Mouse (Mus musculus) erythroblast, embryonic 14.5 days (primary cell): ENCODE measurements around the gene Tex21. TPM values are rescaled to one million over a fixed set of nuclear protein-coding genes. Genes with fewer than 3 reads are reported as not detected.

Experiments used
- H3K27me3 ChIP-seq: 2 replicates; pipeline ENCODE4 v1.6.1; 2012; ENCODE audit warnings: inconsistent platforms; ENCODE audit not compliant: control insufficient read depth
- H3K36me3 ChIP-seq: 2 replicates; pipeline ENCODE4 v1.6.1; 2012; ENCODE audit warnings: mild to moderate bottlenecking, inconsistent platforms; ENCODE audit not compliant: control insufficient read depth
- H3K4me1 ChIP-seq: 2 replicates; pipeline ENCODE4 v1.6.1; 2012; ENCODE audit warnings: inconsistent platforms; ENCODE audit not compliant: control insufficient read depth
- H3K4me3 ChIP-seq: replicated peaks from 2 replicates; pipeline ENCODE3; 2012; ENCODE audit warnings: moderate library complexity, mild to moderate bottlenecking, inconsistent platforms
- H3K9me3 ChIP-seq: 2 replicates; pipeline ENCODE4 v1.6.1; 2012; ENCODE audit warnings: low read length, inconsistent platforms, mixed read lengths; ENCODE audit not compliant: control insufficient read depth
- GATA1 ChIP-seq: IDR thresholded peaks from 2 replicates; pipeline ENCODE4 v1.6.1; 2012; ENCODE audit warnings: low read length, inconsistent platforms, mixed read lengths
- TAL1 ChIP-seq: IDR thresholded peaks from 3 replicates; pipeline ENCODE4 v1.6.1; 2012; ENCODE audit warnings: low read length, inconsistent platforms, mixed read lengths
- polyA plus RNA-seq: library from polyadenylated mRNA; stranded (reverse); fragments of >175 nt; gene quantifications from 2 replicates; pipeline ENCODE4 v1.2.3, GENCODE M21; 2012

The Tex21 gene
- polyA plus RNA-seq, 1 experiment: not detected

- H3K4me1 ChIP-seq: no peaks in the 10 kb centered on the region
- H3K36me3 ChIP-seq: no peaks in the 10 kb centered on the region
- H3K4me3 ChIP-seq: no peak overlapping the region
- TF ChIP-seq TAL1 (no peak), GATA1 (no peak)
- peaks cover 12% of the 10 kb centered on the region for H3K9me3 ChIP-seq
- no peaks in the 10 kb centered on the region for H3K27me3 ChIP-seq
Measured at GRCm38 (mm10) chr12:76187849-76188248, 58.7 kb downstream of the Tex21 start.

- TF ChIP-seq GATA1: no peak
- no peak for TF ChIP-seq TAL1
- Histone ChIP-seq H3K4me3 (no peak overlapping the region), H3K36me3 (no peaks in the 10 kb centered on the region), H3K4me1 (no peaks in the 10 kb centered on the region), H3K27me3 (no peaks in the 10 kb centered on the region), H3K9me3 (peaks cover 12% of the 10 kb centered on the region)
Measured at GRCm38 (mm10) chr12:76186473-76186872, 60.1 kb downstream of the Tex21 start.

GRCm38 (mm10) chr12:76185167-76185816 lies 61.3 kb downstream of the Tex21 start:
- H3K4me1 ChIP-seq: no peaks in the 10 kb centered on the region
- H3K4me3 ChIP-seq: no peak overlapping the region
- H3K36me3 ChIP-seq: no peaks in the 10 kb centered on the region
- H3K9me3 ChIP-seq: peaks cover 12% of the 10 kb centered on the region
- TF ChIP-seq GATA1: no peak
- H3K27me3 ChIP-seq: no peaks in the 10 kb centered on the region

- H3K27me3 ChIP-seq: no peaks in the 10 kb centered on the region
- H3K4me1 ChIP-seq: no peaks in the 10 kb centered on the region
- TF ChIP-seq GATA1 (no peak), TAL1 (no peak)
- peaks cover 3% of the 10 kb centered on the region; the same call in 1 of the 2 replicates for H3K9me3 ChIP-seq
- H3K4me3 ChIP-seq: no peak overlapping the region
- H3K36me3 ChIP-seq: no peaks in the 10 kb centered on the region
Measured at GRCm38 (mm10) chr12:76184271-76184670, 62.3 kb downstream of the Tex21 start.

- H3K4me3 ChIP-seq: no peak overlapping the region
- no peaks in the 10 kb centered on the region for H3K36me3 ChIP-seq
- no peaks in the 10 kb centered on the region for H3K9me3 ChIP-seq
- TF ChIP-seq GATA1: no peak
- no peak for TF ChIP-seq TAL1
- no peaks in the 10 kb centered on the region for H3K4me1 ChIP-seq
- H3K27me3 ChIP-seq: peaks cover 7% of the 10 kb centered on the region
Measured at GRCm38 (mm10) chr12:76182831-76183230, 63.7 kb downstream of the Tex21 start.

- H3K36me3 ChIP-seq: no peaks in the 10 kb centered on the region
- H3K4me1 ChIP-seq: peaks cover 2% of the 10 kb centered on the region; the same call in 1 of the 2 replicates
- TF ChIP-seq GATA1 (no peak), TAL1 (no peak)
- H3K4me3 ChIP-seq: no peak overlapping the region
- H3K27me3 ChIP-seq: peaks cover 20% of the 10 kb centered on the region
- no peaks in the 10 kb centered on the region; the same call in 1 of the 2 replicates for H3K9me3 ChIP-seq
Measured at GRCm38 (mm10) chr12:76181471-76181870, 65.1 kb downstream of the Tex21 start.

GRCm38 (mm10) chr12:76180442-76180841 lies 66.1 kb downstream of the Tex21 start:
- peaks cover 2% of the 10 kb centered on the region; the same call in 1 of the 2 replicates for H3K4me1 ChIP-seq
- no peaks in the 10 kb centered on the region; the same call in 1 of the 2 replicates for H3K9me3 ChIP-seq
- no peaks in the 10 kb centered on the region for H3K36me3 ChIP-seq
- TF ChIP-seq GATA1 (no peak), TAL1 (no peak)
- peaks cover 29% of the 10 kb centered on the region for H3K27me3 ChIP-seq
- H3K4me3 ChIP-seq: no peak overlapping the region

- H3K27me3 ChIP-seq: peaks cover 37% of the 10 kb centered on the region
- H3K36me3 ChIP-seq: no peaks in the 10 kb centered on the region
- peaks cover 2% of the 10 kb centered on the region; the same call in 1 of the 2 replicates for H3K4me1 ChIP-seq
- H3K4me3 ChIP-seq: no peak overlapping the region
- TF ChIP-seq TAL1 (no peak), GATA1 (no peak)
- H3K9me3 ChIP-seq: no peaks in the 10 kb centered on the region; the same call in 1 of the 2 replicates
Measured at GRCm38 (mm10) chr12:76179527-76179926, 67.0 kb downstream of the Tex21 start.

- Histone ChIP-seq H3K36me3 (no peaks in the 10 kb centered on the region), H3K4me3 (no peak overlapping the region), H3K4me1 (peaks cover 2% of the 10 kb centered on the region; the same call in 1 of the 2 replicates), H3K27me3 (peaks cover 39% of the 10 kb centered on the region), H3K9me3 (no peaks in the 10 kb centered on the region; the same call in 1 of the 2 replicates)
- TF ChIP-seq TAL1 (no peak), GATA1 (no peak)
Measured at GRCm38 (mm10) chr12:76179051-76179450, 67.5 kb downstream of the Tex21 start.
